Mouse (Mus musculus) midbrain, embryonic 16.5 days (tissue): ENCODE measurements around the gene Cd1d1. TPM values are rescaled to one million over a fixed set of nuclear protein-coding genes. Genes with fewer than 3 reads are reported as not detected.

Source experiments
- ATAC-seq: fragments of 200-750 bp; cut with Nextera tagmentation; 2 replicates; pipeline ENCODE4 v1.8.0; 2017; ENCODE audit warnings: moderate TSS enrichment
- H3K27ac ChIP-seq: fragments of 300-500 bp; sonication (generic); 2 replicates; pipeline ENCODE4 v1.5.1; 2014; ENCODE audit warnings: mild to moderate bottlenecking, low read length, mixed read lengths
- H3K27me3 ChIP-seq: fragments of 300-500 bp; sonication (generic); 2 replicates; pipeline ENCODE4 v1.6.1; 2014; ENCODE audit warnings: low read depth, low read length, mixed read lengths; ENCODE audit not compliant: control insufficient read depth, insufficient read depth
- H3K36me3 ChIP-seq: fragments of 300-500 bp; sonication (generic); 2 replicates; pipeline ENCODE4 v1.6.1; 2014; ENCODE audit warnings: mild to moderate bottlenecking, low read length, moderate library complexity, mixed read lengths; ENCODE audit not compliant: control insufficient read depth, insufficient read depth
- H3K4me1 ChIP-seq: fragments of 300-500 bp; sonication (generic); 2 replicates; pipeline ENCODE4 v1.6.1; 2014; ENCODE audit warnings: mild to moderate bottlenecking, low read length, mixed read lengths; ENCODE audit not compliant: control insufficient read depth, insufficient read depth
- H3K4me2 ChIP-seq: fragments of 300-500 bp; sonication (generic); 2 replicates; pipeline ENCODE4 v1.6.1; 2014; ENCODE audit warnings: mild to moderate bottlenecking, low read length, mixed read lengths
- H3K4me3 ChIP-seq: fragments of 300-500 bp; sonication (generic); 2 replicates; pipeline ENCODE4 v1.5.1; 2014; ENCODE audit warnings: low read depth, mild to moderate bottlenecking, low read length, moderate library complexity, mixed read lengths
- H3K9ac ChIP-seq: fragments of 300-500 bp; sonication (generic); 2 replicates; pipeline ENCODE4 v1.6.1; 2014; ENCODE audit warnings: low read depth, low read length, mixed read lengths
- H3K9me3 ChIP-seq: fragments of 300-500 bp; sonication (generic); replicated peaks from 2 replicates; pipeline ENCODE4 v1.6.1; 2014; ENCODE audit warnings: mild to moderate bottlenecking, low read length, mixed read lengths; ENCODE audit not compliant: control insufficient read depth, poor library complexity, severe bottlenecking
- WGBS: fragments of 180-500 bp; shearing (Covaris S2); extraction: QIAGEN DNeasy Blood & Tissue Kit; methylation state at CpG from one replicate; pipeline ENCODE4 v1.1.7; 2014; 5-methylcytosine and 5-hydroxymethylcytosine counted together
- polyA plus RNA-seq: library from polyadenylated mRNA; unstranded; fragments of >200 nt; fragmentation: Nextera tagmentation; extraction: Ambion mirVana; gene quantifications from 2 replicates; pipeline ENCODE4 v1.2.1, GENCODE M21; 2015

Cd1d1 gene
- polyA plus RNA-seq, 1 experiment from 2014 or later = 40.1 TPM

- 90% methylated on average over 6 of the region's 6 CpGs for WGBS
- no peaks in the 10 kb centered on the region for H3K36me3 ChIP-seq
- H3K9ac ChIP-seq = no peak overlapping the region
- H3K9me3 ChIP-seq = no peaks in the 10 kb centered on the region
- ATAC-seq = no peak
- H3K27ac ChIP-seq = no peak overlapping the region
- H3K4me3 ChIP-seq = no peak overlapping the region
- 0 out of 2 replicates have a peak, but pooled peaks cover 4% of the 10 kb centered on the region for H3K4me1 ChIP-seq
- H3K4me2 ChIP-seq = no peak overlapping the region
- H3K27me3 ChIP-seq = no peaks in the 10 kb centered on the region
Measured at GRCm38 (mm10) chr3:86983382-86983781, 15.9 kb downstream of the Cd1d1 start.

- H3K27me3 ChIP-seq = no peaks in the 10 kb centered on the region
- WGBS = 14% methylated on average over 8 of the region's 8 CpGs
- H3K4me1 ChIP-seq = no peaks in the 10 kb centered on the region
- H3K4me2 ChIP-seq = no peak overlapping the region
- no peaks in the 10 kb centered on the region for H3K36me3 ChIP-seq
- no peaks in the 10 kb centered on the region for H3K9me3 ChIP-seq
- peak; percentile 68 for ATAC-seq
- H3K4me3 ChIP-seq = no peak overlapping the region
- H3K27ac ChIP-seq = no peak overlapping the region
- H3K9ac ChIP-seq = no peak overlapping the region
Measured at GRCm38 (mm10) chr3:86976546-86976945, 22.7 kb downstream of the Cd1d1 start.

- Histone ChIP-seq H3K9ac (no peak overlapping the region), H3K27me3 (no peaks in the 10 kb centered on the region), H3K36me3 (no peaks in the 10 kb centered on the region), H3K4me2 (no peak overlapping the region), H3K27ac (no peak overlapping the region), H3K4me3 (no peak overlapping the region), H3K4me1 (no peaks in the 10 kb centered on the region), H3K9me3 (no peaks in the 10 kb centered on the region)
- 77% methylated on average over 2 of the region's 2 CpGs for WGBS
- ATAC-seq = no peak
Measured at GRCm38 (mm10) chr3:86975150-86975549, 24.1 kb downstream of the Cd1d1 start.

GRCm38 (mm10) chr3:86962665-86963435 is 36.4 kb downstream of the Cd1d1 start:
- ATAC-seq = no peak
- H3K4me1 ChIP-seq = no peaks in the 10 kb centered on the region
- H3K27ac ChIP-seq = no peak overlapping the region
- 84% methylated on average over 17 of the region's 17 CpGs for WGBS
- no peaks in the 10 kb centered on the region for H3K36me3 ChIP-seq
- no peaks in the 10 kb centered on the region for H3K9me3 ChIP-seq
- H3K27me3 ChIP-seq = no peaks in the 10 kb centered on the region
- no peak overlapping the region for H3K9ac ChIP-seq
- H3K4me2 ChIP-seq = no peak overlapping the region
- no peak overlapping the region for H3K4me3 ChIP-seq

GRCm38 (mm10) chr3:86961395-86961669 is 37.9 kb downstream of the Cd1d1 start:
- no peak overlapping the region for H3K27ac ChIP-seq

GRCm38 (mm10) chr3:86960656-86961394 is 38.4 kb downstream of the Cd1d1 start:
- Histone ChIP-seq H3K27ac (no peak overlapping the region), H3K9me3 (no peaks in the 10 kb centered on the region), H3K4me3 (no peak overlapping the region), H3K4me2 (no peak overlapping the region), H3K9ac (no peak overlapping the region), H3K4me1 (no peaks in the 10 kb centered on the region), H3K36me3 (no peaks in the 10 kb centered on the region), H3K27me3 (no peaks in the 10 kb centered on the region)
- WGBS = 89% methylated on average over 17 of the region's 17 CpGs
- no peak for ATAC-seq

More at GRCm38 (mm10) chr3:86961395-86961669, 37.9 kb downstream of the Cd1d1 start:
- no peaks in the 10 kb centered on the region for H3K4me1 ChIP-seq
- no peak overlapping the region for H3K9ac ChIP-seq
- no peak overlapping the region for H3K4me2 ChIP-seq
- H3K36me3 ChIP-seq = no peaks in the 10 kb centered on the region
- H3K27me3 ChIP-seq = no peaks in the 10 kb centered on the region
- H3K4me3 ChIP-seq = no peak overlapping the region
- H3K9me3 ChIP-seq = no peaks in the 10 kb centered on the region
- WGBS = 93% methylated on average over 2 of the region's 2 CpGs
- ATAC-seq = no peak

- Histone ChIP-seq H3K27me3 (no peaks in the 10 kb centered on the region), H3K9ac (no peak overlapping the region), H3K4me3 (no peak overlapping the region), H3K9me3 (no peaks in the 10 kb centered on the region), H3K4me1 (no peaks in the 10 kb centered on the region), H3K4me2 (no peak overlapping the region), H3K36me3 (no peaks in the 10 kb centered on the region), H3K27ac (no peak overlapping the region)
- ATAC-seq = no peak
- 93% methylated on average over 7 of the region's 7 CpGs for WGBS
Measured at GRCm38 (mm10) chr3:86959088-86959487, 40.2 kb downstream of the Cd1d1 start.

- no peak overlapping the region for H3K4me2 ChIP-seq
- no peaks in the 10 kb centered on the region for H3K36me3 ChIP-seq
- no peak overlapping the region for H3K9ac ChIP-seq
- H3K9me3 ChIP-seq = no peaks in the 10 kb centered on the region
- no peak overlapping the region for H3K4me3 ChIP-seq
- H3K27me3 ChIP-seq = no peaks in the 10 kb centered on the region
- 63% methylated on average over 4 of the region's 4 CpGs for WGBS
- H3K27ac ChIP-seq = no peak overlapping the region
- no peaks in the 10 kb centered on the region for H3K4me1 ChIP-seq
- ATAC-seq = no peak
Measured at GRCm38 (mm10) chr3:86955376-86955775, 43.9 kb downstream of the Cd1d1 start.

GRCm38 (mm10) chr3:86954521-86954920 is 44.7 kb downstream of the Cd1d1 start:
- no peaks in the 10 kb centered on the region for H3K9me3 ChIP-seq
- H3K4me1 ChIP-seq = no peaks in the 10 kb centered on the region
- H3K27me3 ChIP-seq = no peaks in the 10 kb centered on the region
- H3K9ac ChIP-seq = no peak overlapping the region
- H3K4me3 ChIP-seq = no peak overlapping the region
- no peak overlapping the region for H3K4me2 ChIP-seq
- H3K36me3 ChIP-seq = no peaks in the 10 kb centered on the region
- ATAC-seq = no peak
- no peak overlapping the region for H3K27ac ChIP-seq
- WGBS = 90% methylated on average over 1 of the region's 1 CpGs
